Mouse (Mus musculus) cerebellum, adult 11-12 months (tissue): Measurements from ENCODE around the gene Slco3a1.

Experiments
- DNase-seq: peaks from one replicate; pipeline ENCODE4 v3.0.0; 2022

Gene Slco3a1

DNA sequence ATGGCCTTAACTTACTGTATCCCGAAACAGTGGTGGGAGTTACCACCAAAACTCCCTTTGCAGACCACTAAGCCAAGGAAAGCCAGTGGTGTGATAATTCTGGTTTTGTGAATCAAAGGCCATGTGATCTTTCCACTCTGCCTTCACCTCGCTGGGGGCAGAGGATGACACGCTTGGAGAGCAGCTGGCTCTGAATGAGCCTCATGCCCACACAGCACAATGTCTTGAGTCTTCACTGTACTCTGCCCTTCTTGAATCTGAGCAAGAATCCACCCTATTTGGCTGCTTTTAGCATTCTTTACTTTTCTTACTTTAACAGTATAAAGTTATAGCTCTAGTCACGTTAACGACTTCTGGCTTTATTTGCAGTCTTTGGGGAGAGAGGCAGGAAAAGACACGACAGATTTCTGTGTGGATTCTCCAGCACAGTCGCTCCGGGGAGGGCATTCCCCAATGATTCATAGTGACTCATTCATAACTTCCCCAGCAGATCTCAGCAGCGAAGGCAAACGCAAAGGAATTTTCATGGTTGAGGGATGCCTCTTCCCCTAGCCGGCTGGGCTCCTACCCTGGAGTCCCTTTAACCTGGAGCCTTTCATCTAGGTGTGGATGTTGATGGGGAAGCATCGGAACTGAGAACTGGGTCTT lies 178.1 kb downstream of the Slco3a1 start:
- DNase-seq = no peak

DNA sequence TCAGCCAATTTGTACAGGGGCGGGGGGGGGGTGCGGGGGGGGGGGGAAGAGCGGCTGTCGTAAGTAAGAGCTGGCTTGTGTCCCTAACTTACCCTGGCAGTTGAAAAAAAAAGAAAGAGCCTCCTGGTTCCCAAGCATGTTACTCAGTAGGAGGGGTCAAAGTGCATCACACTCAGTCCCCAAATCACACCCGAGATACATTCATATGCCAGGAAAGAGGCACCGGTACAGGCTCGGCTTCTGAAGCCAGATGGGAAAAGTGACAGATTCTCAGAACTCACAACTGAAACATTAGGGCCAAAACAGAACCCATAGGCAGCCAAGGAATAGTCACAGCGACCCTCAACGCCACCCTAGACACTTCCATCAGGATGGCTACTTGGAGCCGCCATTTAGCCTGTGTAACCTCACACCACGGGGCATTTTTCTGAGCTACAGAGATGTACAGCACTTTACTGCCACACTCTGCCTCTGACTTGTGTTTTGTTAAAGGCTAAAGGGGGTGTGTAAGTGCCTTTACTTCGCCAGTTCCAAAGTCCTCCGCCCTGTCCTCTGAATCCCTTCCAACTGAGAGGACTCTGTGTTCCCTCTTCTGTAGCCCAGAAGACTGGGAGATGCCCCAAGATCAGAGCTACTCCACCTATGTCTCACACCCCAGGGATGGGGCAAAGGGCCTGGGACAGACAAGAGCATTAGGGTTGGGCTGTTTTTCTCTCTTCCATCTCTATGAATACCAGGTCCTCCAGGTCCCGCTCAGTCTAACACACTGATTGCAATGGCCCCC lies 179.2 kb downstream of the Slco3a1 start:
- no peak for DNase-seq

DNA sequence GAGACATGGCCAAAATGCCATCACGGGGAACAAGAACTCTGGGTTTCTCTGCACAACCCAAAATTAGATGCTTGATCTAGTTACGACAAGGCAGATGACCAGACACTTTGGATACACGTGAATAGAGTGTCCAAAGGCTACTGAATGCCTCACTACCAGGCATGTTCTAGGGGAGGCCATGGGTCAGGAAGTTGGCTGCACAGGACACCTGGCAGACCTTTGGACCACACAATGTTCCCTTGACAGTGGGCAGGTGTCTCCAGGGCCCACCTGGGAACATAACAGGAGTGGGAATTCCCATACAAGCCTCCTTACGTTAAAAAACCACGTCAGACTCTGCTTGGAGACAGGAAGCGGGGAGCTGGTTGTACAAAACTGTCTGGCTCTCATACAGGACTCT lies 181.5 kb downstream of the Slco3a1 start:
- no peak for DNase-seq

DNA sequence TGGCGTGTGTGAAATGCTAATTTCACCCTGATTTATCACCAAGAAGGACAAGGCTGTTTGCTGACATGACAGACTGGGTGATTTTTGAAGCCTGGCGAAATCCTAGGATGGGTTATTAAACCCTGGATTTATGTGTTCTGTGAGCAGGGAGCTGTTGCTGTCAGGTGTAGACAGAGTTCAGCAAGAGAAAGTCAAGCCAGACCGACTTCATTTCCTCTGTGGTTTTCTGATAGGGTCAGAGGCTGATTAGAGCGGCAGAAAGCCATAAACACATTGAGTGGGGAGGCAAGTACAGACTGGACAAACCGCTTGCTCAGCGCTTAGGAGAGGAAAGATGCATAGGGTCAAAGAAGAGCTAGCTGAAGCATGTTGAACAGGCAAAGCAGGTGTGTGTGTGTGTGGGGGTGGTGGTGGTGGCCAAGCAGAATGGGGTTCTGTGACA lies 182.4 kb downstream of the Slco3a1 start:
- no peak for DNase-seq

DNA sequence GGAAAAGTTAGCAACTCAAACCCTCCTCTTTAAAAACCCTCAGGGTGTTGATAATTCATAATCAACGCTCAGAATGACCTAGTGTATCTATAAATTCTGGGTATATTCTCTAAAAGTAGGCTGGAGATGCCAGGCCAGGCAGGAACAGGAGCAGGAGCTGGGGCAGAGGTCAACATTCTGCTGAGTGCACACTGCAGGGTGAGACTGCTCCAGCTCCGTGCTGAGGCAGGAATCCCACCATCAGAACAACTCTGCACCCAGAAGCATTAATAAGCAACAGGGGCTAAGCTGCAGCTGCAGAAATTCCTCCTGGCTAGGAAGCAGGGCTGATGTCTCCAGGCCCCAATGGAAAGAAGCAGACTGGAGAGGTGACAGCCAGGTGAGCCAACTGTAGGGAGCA lies 182.9 kb downstream of the Slco3a1 start:
- DNase-seq = no peak

DNA sequence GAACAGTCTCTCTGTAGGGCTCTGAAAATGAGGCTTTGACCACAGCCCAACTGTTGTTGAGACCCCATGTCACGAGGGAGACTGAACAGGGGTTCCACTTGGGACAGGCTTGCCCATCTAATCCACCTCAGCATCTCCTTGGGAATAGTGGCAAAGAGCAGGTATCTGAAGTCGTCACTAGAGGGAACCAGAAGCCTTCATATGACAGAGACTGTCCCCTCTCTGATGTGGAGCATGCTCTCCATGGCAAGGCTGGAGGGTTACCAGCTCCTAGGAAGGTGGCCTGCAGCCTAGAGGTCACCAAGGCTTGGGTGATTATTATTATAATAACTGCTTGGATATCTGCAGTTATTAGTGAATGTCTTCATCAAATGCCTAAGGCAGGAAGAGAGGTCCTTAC lies 183.4 kb downstream of the Slco3a1 start:
- peak; percentile 61 for DNase-seq

DNA sequence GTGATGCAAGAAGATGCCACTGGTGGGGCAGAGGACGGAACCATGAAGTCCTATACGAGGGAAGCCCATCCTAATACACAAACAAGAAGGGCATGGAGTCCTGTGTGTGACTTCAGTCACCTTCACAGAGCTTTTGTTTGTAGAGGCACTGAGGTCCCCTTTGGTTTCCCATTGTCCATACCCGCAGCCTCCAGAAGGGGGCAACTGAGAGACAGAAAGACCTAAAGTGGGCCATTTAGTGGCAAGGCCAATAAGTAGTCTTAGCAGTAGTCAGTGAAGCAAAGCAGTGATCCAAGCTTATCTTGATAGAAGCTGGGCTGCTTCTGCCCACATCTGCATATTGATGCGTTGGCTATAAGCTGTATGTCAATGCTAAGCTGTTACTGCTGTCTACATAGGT lies 184.9 kb downstream of the Slco3a1 start:
- DNase-seq = no peak

DNA sequence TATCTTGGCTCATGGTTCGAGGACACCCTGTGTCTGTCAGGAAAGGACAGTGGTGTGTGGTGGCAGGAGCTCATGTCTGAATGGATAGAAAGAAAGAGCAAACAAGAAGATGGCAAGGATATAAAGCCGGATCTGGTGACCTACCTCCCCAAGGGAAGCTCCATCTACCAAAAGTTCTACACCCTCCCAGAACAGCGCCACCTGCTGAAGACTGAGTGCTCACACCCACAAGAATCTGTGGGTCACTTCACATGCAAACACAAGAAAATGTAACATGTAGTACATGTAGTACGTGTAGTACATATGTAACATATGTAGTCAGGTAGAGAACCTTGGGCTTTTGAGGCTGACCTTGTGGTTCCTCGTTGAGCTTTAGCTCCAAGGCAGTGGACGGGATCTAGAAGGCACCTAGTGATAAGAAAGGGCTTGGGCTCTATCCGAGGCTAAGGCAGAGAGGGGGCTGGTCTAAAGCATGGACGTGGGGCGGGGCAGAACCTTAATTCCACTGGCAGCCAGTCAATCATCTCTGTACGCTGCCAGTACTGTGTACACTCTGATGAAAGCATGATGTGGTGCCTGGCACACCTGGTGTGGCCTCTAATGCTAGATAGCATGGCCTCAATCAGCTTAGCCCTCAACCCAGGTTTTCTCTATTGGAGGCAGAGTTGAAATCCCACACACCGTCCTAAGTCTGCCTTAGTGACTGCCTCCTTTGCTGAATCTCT lies 186.2 kb downstream of the Slco3a1 start:
- no peak for DNase-seq

DNA sequence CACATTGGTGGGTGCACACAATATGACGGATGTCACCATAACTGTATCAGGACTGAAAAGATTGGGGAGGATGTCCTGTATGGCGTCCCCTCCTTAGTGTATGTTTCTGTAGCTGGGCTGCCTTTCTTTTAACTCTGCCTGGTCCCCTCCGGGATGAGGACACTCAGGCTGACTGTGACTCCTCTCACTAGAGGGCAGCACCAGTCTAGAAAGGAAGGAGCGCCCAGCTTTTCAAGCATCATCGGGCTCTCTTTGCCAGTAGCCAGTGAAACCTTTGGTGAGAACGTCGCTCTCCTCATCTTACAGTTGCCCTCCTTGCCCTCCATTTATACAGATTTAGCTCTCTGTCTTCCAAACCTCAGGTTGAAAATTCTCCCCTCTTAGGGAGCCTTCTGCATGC lies 187.2 kb downstream of the Slco3a1 start:
- no peak for DNase-seq

DNA sequence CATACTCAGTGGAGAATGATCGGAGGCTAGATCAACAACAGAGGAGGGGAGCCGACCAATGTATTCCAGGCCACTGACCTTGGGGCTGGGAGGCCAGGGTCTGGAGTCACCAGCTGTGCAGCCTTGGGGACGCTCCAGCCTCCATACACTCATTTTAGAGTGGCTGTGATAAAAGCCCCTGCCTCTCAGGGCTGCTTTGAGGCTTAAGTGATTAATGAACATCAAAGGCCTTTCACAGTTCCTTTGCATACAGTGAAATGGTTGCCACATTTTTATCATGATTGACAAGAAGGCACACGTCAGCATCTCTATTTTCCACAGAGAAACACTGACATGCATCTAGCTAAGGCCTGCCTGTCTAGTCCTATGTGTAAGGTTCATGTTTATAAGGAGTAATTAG lies 189.0 kb downstream of the Slco3a1 start:
- DNase-seq = no peak

DNA sequence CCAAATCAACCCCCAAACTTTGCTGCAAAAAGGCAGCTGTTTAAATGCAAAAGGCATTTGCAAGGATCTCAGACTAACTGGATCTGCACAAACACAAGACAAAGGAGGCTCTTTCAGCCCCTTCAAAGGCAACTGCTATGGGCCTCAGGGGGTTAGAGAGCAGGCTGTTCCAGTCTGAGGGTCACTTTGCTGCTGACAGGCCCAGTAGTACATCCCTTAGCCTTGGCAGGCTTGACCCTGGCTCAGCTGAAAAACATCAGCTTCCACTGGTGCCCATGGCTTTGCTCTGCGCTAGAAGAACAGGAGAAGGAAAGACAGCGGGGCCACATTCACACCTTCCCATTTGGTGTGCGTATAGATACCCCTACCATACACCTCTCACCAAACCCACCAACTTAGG lies 189.6 kb downstream of the Slco3a1 start:
- no peak for DNase-seq

DNA sequence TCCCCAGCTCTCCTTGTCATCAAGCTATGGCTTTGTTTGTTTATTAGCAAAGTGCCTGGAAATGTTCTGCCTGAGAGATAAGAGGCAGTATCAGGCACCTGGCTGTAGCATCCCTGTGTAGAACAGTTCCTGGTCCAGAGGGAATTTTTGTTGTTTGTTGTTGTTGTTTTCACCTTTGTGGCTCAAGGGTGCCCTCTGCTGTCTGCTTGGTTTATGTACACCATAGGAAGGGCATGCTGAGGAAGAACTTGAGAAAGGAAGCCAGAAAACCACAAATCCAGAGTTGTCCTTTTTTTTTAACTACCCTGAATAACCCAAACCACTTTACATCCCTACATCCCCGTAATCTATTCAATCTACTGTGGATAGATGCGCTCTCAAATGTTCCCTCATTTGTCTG lies 191.1 kb downstream of the Slco3a1 start:
- DNase-seq = no peak

DNA sequence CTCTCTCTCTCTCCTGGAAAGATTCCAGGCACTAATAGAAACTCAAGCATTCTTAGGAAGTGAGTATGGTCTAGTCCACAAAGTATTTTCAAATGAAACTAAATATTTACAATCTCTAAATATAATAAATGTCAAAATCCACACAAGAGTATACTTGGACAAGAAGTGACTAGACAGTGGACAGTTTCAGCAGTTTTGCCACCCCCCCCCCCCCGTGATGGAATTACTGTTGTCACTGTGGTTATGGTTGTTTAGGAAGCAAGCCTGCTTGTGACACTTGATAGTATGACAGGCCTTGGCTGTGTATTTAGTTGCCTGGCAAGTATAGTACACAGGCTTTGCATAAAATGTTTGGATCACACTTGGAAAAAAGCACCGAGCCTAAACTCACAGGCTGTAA lies 192.9 kb downstream of the Slco3a1 start:
- DNase-seq = no peak

DNA sequence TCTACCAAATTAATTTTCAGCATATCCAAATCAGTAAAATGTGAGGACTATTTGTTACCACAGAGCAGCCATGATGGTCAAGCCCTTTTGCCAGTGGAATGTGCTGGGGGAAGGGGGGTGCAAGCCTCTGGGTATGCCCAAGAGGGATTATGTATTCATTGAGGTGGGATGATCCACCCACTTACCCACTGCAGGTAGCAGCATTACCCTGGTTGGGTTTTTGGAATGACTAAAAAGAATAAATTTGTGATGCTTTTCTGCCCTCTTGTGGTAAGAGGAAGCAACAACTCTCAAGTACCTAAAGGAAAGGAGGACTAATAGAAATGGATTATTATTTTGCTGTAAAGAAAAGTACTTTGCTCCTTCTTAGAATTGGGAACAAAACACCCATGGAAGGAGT lies 197.6 kb downstream of the Slco3a1 start:
- DNase-seq = no peak

DNA sequence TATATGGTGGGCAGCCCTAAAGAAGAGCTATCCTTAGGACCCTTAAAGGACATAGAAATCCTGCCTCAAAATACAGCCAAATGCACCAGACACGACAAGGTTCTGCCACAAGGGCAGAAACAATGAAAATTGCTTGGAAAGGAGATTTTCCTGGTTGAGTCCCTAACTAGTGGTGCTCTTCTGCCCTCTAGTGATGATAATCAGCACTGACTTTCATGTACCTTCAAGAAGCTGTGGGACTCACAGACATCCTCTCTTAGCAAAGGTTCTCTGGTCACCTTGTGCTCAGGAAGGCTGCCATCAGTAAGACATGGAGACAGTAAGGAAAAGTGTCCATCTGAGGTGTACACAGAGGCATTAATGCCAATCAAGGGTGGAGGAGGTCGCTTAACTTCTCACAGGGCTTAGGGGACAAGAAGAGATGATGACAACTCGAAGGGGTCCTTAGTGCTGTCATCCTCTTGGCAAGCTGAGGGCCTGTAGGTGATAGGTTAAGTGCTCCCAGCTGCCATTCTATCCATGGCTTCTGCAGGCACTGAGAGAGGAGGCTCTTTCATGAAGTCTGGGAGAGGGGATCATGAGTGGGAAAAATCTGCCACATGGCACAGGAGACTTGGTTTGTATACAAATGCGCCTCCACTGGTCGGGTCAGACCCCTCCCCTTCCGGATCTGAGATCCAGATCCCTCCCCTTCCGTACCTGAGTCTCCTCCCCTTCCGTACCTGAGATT lies 199.9 kb downstream of the Slco3a1 start:
- DNase-seq = no peak

DNA sequence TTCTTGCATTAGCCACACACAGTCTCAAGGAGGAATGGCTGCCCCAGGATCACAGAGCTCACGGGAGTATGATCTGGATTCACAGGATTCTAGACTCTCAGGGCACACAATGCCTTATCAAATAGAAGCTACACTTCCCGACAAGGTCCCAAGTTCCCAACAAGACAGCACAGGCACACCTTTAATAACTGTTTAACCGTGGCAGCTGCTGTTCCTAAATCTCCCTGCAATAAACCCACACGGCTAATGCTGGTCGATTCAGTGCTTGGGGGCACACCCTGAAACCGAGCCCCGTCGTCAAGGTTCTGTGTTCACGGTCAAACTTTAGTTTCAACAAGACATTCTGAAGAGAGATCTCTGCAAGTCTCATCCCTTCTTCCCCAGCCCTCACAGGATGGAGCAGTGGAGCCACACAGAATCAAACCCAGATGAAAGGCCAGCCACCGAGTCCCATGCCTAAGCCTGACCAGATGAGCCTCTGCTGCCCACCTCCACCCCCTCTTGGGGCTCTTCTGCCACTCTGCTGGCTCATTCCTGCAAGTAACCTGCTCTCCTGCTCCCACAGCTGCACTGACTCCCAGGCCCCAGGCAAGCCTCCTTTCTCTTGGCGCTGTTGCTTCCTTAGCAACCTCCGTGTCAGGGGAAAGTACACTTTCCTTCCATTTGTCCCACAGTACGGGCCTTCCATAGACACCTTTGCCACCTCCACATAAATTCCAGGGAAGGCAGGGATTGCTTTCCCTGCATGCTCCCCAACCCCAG lies 200.7 kb downstream of the Slco3a1 start:
- DNase-seq = no peak

DNA sequence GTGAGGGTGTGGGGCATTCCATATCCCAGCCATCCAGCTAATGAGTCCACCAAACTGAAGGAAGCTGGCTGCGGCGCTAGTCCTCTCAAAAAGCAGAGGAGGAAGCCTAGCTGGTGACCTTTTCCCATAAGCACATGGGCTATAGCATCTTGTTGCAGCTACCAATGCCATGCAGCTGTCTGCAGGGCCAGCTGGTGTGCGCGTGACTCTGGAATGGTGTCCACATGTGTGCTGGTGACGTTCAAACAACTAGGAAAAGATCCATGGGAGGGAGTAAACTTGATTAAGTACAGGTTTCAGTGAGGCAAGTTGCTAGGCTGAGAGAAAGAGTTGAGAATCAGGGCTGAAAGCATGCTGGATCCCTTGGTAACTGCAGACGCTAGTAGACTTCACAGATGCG lies 201.3 kb downstream of the Slco3a1 start:
- DNase-seq = no peak

DNA sequence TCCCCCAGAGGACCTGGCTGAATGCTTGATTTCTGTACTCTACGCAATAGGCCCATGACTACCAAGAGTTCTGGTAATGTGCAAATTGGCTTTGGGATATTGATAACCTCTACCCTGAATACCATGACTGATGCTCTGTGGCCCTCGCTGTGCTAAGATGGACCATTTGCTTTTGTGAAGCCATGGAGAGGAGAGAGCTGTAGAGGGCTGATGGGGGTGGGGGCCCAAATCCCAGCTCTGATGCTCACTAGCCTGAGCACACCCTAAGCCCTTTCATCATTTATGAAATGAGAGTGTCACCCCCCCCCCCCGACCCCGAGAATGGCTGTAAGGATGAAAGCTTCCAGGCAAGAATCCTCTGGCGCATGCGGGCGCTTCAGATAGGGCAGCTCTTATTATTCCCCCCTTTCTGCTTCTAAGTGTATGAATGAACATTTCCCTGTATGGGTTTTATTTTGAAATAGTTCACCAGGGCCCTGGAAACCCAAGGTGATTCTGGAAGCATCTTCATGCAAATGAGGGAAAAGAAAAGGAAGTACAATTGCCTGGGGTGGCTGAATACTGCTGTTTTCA lies 206.2 kb downstream of the Slco3a1 start:
- no peak for DNase-seq

DNA sequence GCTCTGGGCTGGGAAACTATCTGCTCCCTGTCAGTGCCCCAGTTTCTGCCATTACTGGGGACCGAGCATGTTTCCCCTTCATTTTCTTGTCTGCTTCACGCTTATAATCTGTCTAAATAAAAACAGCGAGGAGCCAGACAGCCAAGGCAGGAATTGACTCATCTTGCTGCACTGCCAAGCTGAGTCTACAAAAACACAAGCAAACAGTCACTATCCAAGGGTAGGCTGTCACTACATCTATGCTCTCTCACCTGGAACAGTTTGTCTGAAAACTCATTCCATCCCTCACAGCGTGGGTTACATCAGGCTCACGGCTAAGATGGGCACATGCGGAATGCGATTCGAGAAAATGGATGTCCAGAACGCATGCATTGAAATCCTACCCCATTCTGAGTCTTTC lies 207.6 kb downstream of the Slco3a1 start:
- no peak for DNase-seq

DNA sequence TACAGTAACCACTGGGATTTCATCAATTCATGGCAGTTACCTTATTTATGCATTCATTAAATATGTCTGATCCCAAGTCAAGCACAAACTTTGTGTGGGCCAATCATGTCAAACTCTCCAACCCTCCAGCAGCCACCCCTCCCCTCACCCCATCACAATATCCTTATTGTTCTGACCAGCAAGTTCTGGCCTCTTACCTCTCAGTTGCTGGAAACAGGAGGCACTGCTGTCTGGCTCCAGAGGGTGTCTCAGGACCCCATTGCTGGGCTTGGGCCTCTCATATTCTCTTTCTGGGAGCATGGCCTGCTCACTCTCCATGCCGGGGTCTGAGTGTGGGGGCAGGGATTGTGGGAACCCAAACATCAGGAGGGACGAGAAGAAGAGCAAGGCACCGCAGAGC lies 208.1 kb downstream of the Slco3a1 start:
- DNase-seq = no peak

DNA sequence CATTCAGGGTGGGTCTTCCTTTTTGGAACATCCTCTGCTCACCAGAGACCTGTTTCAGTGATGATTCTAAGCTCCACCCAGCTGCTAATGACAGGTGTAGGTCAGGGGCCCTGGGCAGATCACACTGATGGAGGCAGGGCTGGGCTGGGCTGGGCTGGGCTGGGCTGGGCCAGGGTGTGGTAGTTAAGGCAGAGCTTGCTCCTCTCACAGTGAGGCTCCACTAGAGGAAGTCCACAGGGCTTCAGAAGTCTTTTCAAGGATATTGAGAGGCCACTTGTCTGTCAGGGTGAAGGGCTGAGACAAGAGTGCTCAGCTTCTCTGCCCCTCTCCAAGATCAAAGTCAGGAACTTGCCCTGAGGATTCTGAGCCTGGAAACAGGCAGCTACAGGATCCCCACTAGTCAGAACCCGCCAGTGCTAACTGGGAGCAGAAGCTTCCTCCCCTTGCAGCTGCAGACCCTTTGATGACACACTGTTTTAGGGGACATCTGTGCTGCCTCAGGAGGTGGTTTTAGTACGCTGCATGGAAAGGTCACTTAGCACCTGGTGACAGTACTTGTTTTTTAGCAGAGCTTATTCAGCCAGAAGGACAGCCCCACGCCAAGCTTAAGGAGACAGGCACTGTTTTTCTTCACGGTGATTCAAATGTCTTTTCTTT lies 213.3 kb downstream of the Slco3a1 start:
- no peak for DNase-seq
